Mouse (Mus musculus) lung, adult 2 months (tissue): ENCODE results near the gene Gm10945. TPM values are rescaled to one million over a fixed set of nuclear protein-coding genes. Genes with fewer than 3 reads are reported as not detected.

Experiments
- DNase-seq: peaks from one replicate; pipeline ENCODE4 v3.0.0; 2022
- H3K4me1 ChIP-seq: fragments of 200-500 bp; 2 replicates; pipeline ENCODE4 v1.6.1; 2011; ENCODE audit warnings: low read length; ENCODE audit not compliant: control insufficient read depth, insufficient read depth
- H3K4me3 ChIP-seq: fragments of 200-500 bp; replicated peaks from 2 replicates; pipeline ENCODE3; 2011; ENCODE audit warnings: low read depth, mild to moderate bottlenecking, control low read depth, low read length; ENCODE audit errors: extremely low read depth
- CTCF ChIP-seq: fragments of 200-500 bp; IDR thresholded peaks from 2 replicates; pipeline ENCODE4 v1.5.1; 2011; ENCODE audit warnings: mild to moderate bottlenecking, low read length, control low read depth; ENCODE audit not compliant: insufficient read depth
- POLR2A ChIP-seq: fragments of 200-500 bp; IDR thresholded peaks from 2 replicates; pipeline ENCODE4 v1.6.1; 2011; ENCODE audit warnings: low read depth, mild to moderate bottlenecking, control low read depth, low read length, borderline replicate concordance; ENCODE audit errors: extremely low read depth
- WGBS: fragments of 180-500 bp; shearing (Covaris S2); methylation state at CpG from one replicate; pipeline ENCODE4 v1.1.7; 2018; 5-methylcytosine and 5-hydroxymethylcytosine counted together
- polyA plus RNA-seq: library from polyadenylated mRNA; depleted of rRNA; stranded (reverse); fragments of >200 nt; gene quantifications from 2 replicates; pipeline ENCODE4 v1.2.3, GENCODE M21; 2012; rRNA removed

Gm10945 gene
- not detected in 2 replicates for polyA plus RNA-seq

DNA sequence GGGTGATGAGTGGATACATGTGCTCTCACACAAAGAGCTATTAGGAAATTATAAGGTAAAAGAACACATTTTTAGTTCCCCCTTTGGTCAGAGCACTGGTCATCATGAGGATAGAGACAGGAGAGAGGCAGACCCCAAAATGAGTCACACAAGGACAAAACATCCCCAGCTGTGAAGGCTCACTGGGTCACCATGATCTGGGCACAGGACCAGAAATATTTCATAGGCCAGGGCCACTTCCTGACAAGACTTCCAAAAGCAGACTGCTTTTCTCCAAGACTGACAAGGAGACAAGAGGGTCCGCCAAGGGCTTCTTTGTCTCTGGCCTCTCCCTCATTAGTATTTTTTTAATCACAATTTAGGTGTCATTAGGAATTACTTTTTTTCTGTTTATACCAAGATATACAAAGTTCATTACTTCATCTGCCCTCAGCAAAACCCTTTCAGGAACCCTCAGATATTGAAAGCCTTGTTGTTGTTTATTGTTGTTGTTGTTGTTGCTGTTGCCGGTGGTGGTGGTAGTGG, at the start of gene Gm10945:
Gm10945 (minus strand) TSS at position 475 of the 525 bp plus-strand sequence.
- WGBS, result 69% methylated on average over 2 of the region's 2 CpGs
- TF ChIP-seq CTCF, result no peak
- no peak for TF ChIP-seq POLR2A
- DNase-seq, result no peak
- Histone ChIP-seq H3K4me3 (no peak within 1 kb of the TSS), H3K4me1 (no peaks in the 10 kb centered on the region)

DNA sequence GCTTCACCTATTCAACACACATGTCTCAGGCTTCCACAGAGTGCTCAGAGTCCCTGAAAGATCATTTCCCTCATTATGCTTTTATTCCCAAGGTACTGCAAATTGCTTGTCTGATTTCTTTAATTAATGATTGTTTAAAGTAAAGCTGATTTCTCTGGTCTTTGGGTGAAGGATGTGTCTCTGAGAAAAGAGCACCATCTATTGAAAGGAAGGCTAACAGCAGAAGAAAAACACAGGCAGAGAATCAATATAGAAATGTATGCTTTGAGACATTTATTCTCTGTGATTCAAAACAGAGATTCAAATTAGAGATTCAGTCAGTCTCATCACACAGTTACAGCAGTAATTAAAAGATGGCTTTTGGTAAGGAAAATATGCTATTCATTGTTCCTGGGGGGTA, 28.7 kb upstream of the Gm10945 start:
- H3K4me1 ChIP-seq, result no peaks in the 10 kb centered on the region
- no peak overlapping the region for H3K4me3 ChIP-seq
- DNase-seq, result no peak

DNA sequence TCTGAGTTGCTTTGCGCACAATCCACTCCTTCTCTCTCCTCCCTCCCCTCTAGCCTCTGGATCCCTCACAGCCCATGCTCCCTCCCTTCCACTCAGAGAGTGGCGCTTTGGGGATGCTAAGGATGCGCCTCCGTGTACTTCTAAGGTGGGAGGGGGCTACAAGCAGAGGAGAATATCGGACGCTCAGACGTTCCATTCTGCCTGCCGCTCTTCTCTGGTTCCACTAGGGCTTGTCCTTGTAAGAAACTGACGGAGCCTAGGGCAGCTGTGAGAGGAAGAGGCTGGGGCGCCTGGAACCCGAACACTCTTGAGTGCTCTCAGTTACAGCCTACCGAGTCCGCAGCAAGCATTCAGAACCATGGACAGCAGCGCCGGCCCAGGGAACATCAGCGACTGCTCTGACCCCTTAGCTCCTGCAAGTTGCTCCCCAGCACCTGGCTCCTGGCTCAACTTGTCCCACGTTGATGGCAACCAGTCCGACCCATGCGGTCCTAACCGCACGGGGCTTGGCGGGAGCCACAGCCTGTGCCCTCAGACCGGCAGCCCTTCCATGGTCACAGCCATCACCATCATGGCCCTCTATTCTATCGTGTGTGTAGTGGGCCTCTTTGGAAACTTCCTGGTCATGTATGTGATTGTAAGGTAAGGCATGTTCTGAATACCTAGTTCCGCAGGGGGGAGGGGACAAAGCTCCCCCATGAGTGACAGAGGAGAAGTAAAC, 27.1 kb upstream of the Gm10945 start:
- no peak overlapping the region for H3K4me3 ChIP-seq
- TF ChIP-seq POLR2A (no peak), CTCF (no peak)
- DNase-seq, result no peak
- WGBS, result 7% methylated on average over 25 of the region's 25 CpGs
- no peaks in the 10 kb centered on the region for H3K4me1 ChIP-seq

More for the DNA sequence above, 28.7 kb upstream of the Gm10945 start:
- no peak for TF ChIP-seq CTCF
- TF ChIP-seq POLR2A, result no peak

DNA sequence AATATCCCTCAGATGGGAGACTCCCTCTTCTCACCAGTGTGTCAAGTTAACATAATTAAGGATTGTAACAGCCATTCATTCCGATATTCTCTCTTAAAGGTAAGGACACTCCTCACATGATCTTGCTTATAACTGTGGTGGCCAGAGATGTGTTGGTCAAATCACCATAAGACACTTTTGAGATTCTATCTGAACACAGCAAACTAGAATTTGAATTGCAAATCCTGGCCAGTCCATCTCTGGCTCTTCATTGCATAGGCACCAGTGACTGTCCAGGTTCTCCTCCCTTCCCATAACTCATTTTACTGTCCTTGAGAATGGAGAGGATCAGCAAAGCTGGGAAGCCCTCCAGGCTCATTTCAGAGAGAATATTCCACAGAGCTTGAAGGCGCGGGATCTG, 3.4 kb downstream of the Gm10945 start, which contains the start of gene Oprm1:
Oprm1 (plus strand) TSS at position 301 of the 400 bp plus-strand sequence.
- WGBS, result 91% methylated on average over 3 of the region's 3 CpGs
- TF ChIP-seq POLR2A (no peak), CTCF (no peak)
- no peak for DNase-seq
- H3K4me3 ChIP-seq, result no peak within 1 kb of the TSS
- no peaks in the 10 kb centered on the region for H3K4me1 ChIP-seq

DNA sequence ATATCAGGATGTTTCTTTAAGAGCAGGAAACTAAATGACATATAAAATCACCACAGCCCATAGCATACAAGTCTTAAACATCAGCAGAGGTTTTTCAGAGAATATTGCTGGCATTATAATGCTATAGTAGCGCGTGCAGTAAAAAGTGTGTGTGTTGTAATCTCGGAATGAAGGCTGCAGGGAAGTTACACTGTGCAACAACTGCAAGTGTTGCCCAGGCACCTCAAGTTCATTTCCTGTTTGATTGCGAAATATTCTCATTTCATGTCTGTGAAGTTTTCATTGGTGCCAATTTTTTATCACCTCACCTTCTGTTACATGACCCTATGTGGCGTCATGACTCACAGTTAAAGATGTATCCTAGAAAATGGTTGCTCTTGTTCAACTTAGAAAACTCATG, 8.2 kb downstream of the Gm10945 start:
- Histone ChIP-seq H3K4me1 (no peaks in the 10 kb centered on the region), H3K4me3 (no peak overlapping the region)
- no peak for DNase-seq
- WGBS, result 79% methylated on average over 5 of the region's 5 CpGs
- TF ChIP-seq CTCF, result no peak
- TF ChIP-seq POLR2A, result no peak

DNA sequence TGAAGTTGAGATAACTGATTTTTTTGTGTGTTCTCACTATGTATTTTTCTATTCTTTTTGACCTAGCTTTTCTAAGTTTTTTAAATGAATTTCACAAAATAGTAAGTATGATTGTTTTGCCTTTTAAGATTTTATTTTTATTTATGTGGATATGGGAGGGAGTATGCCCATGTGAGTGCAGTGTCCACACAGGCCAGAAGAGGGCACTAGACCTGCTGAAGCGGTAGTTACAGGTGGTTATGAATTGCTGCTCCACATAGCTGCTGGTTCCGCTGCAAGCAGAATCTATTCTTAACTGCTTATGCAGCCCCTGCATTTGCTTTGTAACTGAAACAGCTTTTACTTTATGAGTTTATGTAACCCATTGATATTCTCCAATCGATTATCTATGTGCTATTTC, 33.1 kb downstream of the Gm10945 start:
- H3K4me3 ChIP-seq, result no peak overlapping the region
- no peak for TF ChIP-seq POLR2A
- TF ChIP-seq CTCF, result no peak
- H3K4me1 ChIP-seq, result no peaks in the 10 kb centered on the region
- WGBS, result 91% methylated on average over 3 of the region's 3 CpGs
- DNase-seq, result no peak

DNA sequence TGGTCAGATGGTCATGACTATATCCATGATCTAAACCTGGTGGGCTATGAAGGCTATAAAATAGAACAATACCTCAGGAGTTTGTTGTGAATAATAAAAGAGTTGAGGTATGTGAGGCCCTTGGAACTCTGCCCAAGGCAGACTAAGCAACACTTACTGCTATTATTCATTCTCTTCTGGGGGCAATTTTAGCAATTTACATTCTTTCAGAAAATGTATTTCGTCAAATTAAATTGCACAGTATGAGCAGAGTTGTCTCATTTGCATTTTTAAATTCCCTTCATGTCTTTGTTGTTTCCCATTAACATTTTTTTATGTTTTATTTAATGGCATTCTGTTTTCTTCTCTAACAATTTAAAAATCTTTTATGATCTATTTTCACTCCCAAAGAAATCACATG, 37.8 kb downstream of the Gm10945 start:
- WGBS, result 73% methylated on average over 1 of the region's 1 CpGs
- TF ChIP-seq POLR2A (no peak), CTCF (no peak)
- DNase-seq, result no peak
- Histone ChIP-seq H3K4me3 (no peak overlapping the region), H3K4me1 (no peaks in the 10 kb centered on the region)

DNA sequence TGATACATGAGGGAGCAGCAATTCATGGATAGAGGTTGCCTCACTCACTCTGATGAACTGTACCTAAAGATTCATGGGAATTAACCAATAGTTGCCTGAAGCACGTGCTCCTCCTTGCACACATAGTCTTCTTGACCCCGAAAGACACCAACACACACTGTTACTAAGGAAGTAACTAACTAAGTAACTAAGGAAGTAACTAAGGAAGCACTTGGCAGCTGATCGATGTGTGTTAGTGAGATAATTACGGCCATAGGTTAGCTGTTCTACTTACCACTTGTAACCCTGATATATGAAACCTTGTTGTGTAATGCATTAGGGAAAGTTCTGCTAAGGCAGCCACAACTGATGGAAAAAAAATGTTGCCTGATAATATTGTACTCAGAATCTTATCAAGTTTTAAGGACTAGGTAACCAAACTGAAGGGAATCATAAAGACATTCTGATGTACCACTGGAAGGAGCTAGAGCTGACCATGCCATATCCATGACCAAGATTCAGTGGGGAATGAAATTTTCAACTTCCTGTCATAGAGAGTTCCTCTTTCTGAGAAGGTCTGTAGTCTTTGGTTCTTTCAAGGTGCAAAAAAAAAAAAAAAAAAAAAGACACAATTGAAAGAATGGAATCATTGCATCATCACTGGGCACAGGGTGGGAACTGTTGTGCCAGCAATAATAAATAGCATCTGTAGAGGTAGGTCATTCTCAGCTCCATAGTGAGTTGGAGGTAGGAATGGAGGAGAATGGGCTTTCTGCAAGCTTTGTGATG, 44.2 kb downstream of the Gm10945 start:
- no peak overlapping the region for H3K4me3 ChIP-seq
- no peaks in the 10 kb centered on the region for H3K4me1 ChIP-seq
- 44% methylated on average over 4 of the region's 4 CpGs for WGBS
- TF ChIP-seq POLR2A, result no peak
- no peak for TF ChIP-seq CTCF
- DNase-seq, result no peak

DNA sequence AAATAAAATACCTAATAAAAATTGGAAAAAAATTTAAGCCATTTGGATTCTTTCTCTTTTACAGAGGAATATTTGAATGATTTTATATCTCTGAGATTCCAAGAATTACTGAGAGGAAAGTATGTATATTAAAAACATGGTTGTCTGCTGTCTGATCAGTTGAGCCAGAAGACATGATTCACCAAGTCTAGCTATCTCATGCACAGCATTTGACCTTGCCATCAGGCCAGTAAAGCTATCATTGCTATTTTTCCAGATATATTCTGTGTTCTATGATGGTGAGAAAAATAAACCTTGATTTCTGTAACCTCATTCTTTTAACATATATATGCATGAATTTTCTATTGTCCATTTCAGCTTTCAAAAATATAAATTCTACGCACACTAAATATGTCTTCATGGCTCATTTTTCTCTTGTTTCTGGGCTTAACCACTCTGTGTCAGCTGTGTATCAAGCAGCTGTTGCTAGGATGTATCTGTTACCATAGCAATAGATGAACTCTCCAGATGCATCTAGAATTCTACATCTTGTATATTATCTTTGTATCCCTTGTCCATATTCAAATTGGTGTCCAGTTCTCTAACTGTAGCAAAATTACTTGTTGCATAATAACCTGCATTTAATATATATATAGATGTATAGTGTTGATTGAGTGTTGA, 56.2 kb downstream of the Gm10945 start:
- DNase-seq, result no peak
- 97% methylated on average over 1 of the region's 1 CpGs for WGBS

More for the DNA sequence above, 56.2 kb downstream of the Gm10945 start:
- Histone ChIP-seq H3K4me1 (no peaks in the 10 kb centered on the region), H3K4me3 (no peak overlapping the region)
- TF ChIP-seq CTCF (no peak), POLR2A (no peak)
